Mouse (Mus musculus) embryo, embryonic 10.5 days (tissue): ENCODE data around the gene Gmfg.

ENCODE experiments used
- DNase-seq: peaks from one replicate; pipeline ENCODE4 v3.0.0-alpha.2; 2015; ENCODE audit warnings: low spot score

Gene Gmfg

GRCm38 (mm10) chr7:28438771-28439170 is 1.5 kb downstream of the Gmfg start:
- no peak for DNase-seq

GRCm38 (mm10) chr7:28440739-28441138 is 3.5 kb downstream of the Gmfg start:
- no peak for DNase-seq

- no peak for DNase-seq
Observed at GRCm38 (mm10) chr7:28441776-28442485, 4.7 kb downstream of the Gmfg start.

GRCm38 (mm10) chr7:28442688-28443087 is 5.4 kb downstream of the Gmfg start:
- no peak for DNase-seq

- DNase-seq, result no peak
Observed at GRCm38 (mm10) chr7:28444344-28444974, 7.2 kb downstream of the Gmfg start.

GRCm38 (mm10) chr7:28446446-28446845 is 9.2 kb downstream of the Gmfg start:
- peak; percentile 72 for DNase-seq

GRCm38 (mm10) chr7:28447101-28447830 is 10.0 kb downstream of the Gmfg start:
- DNase-seq, result peak; percentile 47

- no peak for DNase-seq
Observed at GRCm38 (mm10) chr7:28447865-28448820, 10.9 kb downstream of the Gmfg start.

GRCm38 (mm10) chr7:28451531-28452360 is 14.5 kb downstream of the Gmfg start, which contains the start of gene Lrfn1:
TSS of gene Lrfn1 (plus strand) at chr7:28451980.
- peak; percentile 70 for DNase-seq

GRCm38 (mm10) chr7:28452361-28453005 is 15.2 kb downstream of the Gmfg start:
- DNase-seq, result no peak

- no peak for DNase-seq
Observed at GRCm38 (mm10) chr7:28460361-28460760, 23.1 kb downstream of the Gmfg start.

GRCm38 (mm10) chr7:28462769-28463168 is 25.5 kb downstream of the Gmfg start:
- no peak for DNase-seq

- DNase-seq, result no peak
Observed at GRCm38 (mm10) chr7:28464416-28465212, 27.4 kb downstream of the Gmfg start.

- DNase-seq, result peak; percentile 47
Observed at GRCm38 (mm10) chr7:28466721-28467212, 29.5 kb downstream of the Gmfg start.

- DNase-seq, result peak; percentile 80
Observed at GRCm38 (mm10) chr7:28467213-28467751, 30.0 kb downstream of the Gmfg start.

- DNase-seq, result no peak
Observed at GRCm38 (mm10) chr7:28476191-28476590, 38.9 kb downstream of the Gmfg start.

GRCm38 (mm10) chr7:28477363-28477762 is 40.1 kb downstream of the Gmfg start:
- no peak for DNase-seq

GRCm38 (mm10) chr7:28478854-28479253 is 41.6 kb downstream of the Gmfg start:
- DNase-seq, result peak; percentile 35

GRCm38 (mm10) chr7:28482854-28483253 is 45.6 kb downstream of the Gmfg start:
- no peak for DNase-seq
